Mouse (Mus musculus): ENCODE results near the gene 1700007K13Rik.

DNA sequence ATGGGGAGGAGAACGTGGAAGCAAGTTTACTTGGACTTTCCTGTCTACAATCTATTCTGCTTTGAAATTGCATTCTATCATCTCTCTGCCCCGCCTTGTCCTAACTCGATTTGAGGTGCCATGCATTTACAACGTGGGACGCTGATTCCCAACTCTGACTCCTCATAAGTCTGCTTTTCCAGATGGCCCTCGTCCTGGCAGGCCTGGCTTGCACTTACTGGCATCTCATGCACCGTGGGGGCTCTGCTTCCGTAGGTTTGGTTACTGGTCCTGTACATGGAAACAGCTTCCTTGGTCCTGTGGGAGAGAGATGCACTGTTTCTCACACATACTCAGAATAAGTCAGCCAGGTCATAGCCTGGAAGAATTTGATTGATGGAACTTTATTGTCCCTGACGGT is 1.2 kb downstream of the 1700007K13Rik start:
- no peak for TF ChIP-seq GATA2 (IDR thresholded peaks at IDR 0.05; ENCODE audit: borderline replicate concordance, low read depth, low read length)
- no peak for TF ChIP-seq CTCF (IDR thresholded peaks at IDR 0.05; ENCODE audit: low read depth, low read length)
- TF ChIP-seq POLR2AphosphoS5 (IDR thresholded peaks at IDR 0.05; ENCODE audit: insufficient replicate concordance, low read depth, low read length): no peak
